Mouse (Mus musculus): Measurements from ENCODE around the gene Lsm6. TPM values are rescaled to one million over a fixed set of nuclear protein-coding genes. Genes with fewer than 3 reads are reported as not detected.
A peak's percentile ranks its signal among the peaks of the same experiment; 100 is the strongest.

Gene Lsm6
- total and polyA plus RNA-seq, 3 experiments: 60.0 to 186 (median 67.7) TPM

- no peak for DNase-seq (ENCODE audit: extremely low read depth)
- H3K4me2 ChIP-seq (ENCODE audit: insufficient read depth, low read depth, poor library complexity, severe bottlenecking): no peak overlapping the region
- H3K4me3 ChIP-seq (replicated peaks in 1 of 3; ENCODE audit: low read depth in 2 of 3, low read length in 2 of 3, poor library complexity in 1 of 3): no peak overlapping the region
- no peaks in the 10 kb centered on the region for H3K9me3 ChIP-seq (replicated peaks; ENCODE audit: low read length)
- peaks cover 44 to 93% of the 10 kb centered on the region in 2 experiments for H3K36me3 ChIP-seq (replicated peaks in 1 of 2; ENCODE audit: control insufficient read depth in 1 of 2, insufficient read depth in 1 of 2, low read length in 1 of 2)
- no peak for TF ChIP-seq RCOR1 (conservative IDR thresholded peaks at IDR 0.05; ENCODE audit: low read depth, low read length)
- no peak for TF ChIP-seq PAX5 (IDR thresholded peaks at IDR 0.05; ENCODE audit: low read length)
- TF ChIP-seq SIN3A (IDR thresholded peaks at IDR 0.05; ENCODE audit: low read length): no peak
- TF ChIP-seq E2F4 (IDR thresholded peaks at IDR 0.05; ENCODE audit: insufficient replicate concordance, low read depth, low read length): no peak
- no peak for TF ChIP-seq MXI1 (IDR thresholded peaks at IDR 0.05; ENCODE audit: low read depth, low read length)
- TF ChIP-seq EP300 (IDR thresholded peaks at IDR 0.05; ENCODE audit: low read length): no peak
- peaks cover 5% of the 10 kb centered on the region; the same call in 1 of the 2 replicates for H3K79me2 ChIP-seq (replicated peaks; ENCODE audit: control insufficient read depth, extremely low read depth, insufficient read depth, poor library complexity, severe bottlenecking)
- H3K4me1 ChIP-seq (ENCODE audit: control insufficient read depth in 1 of 2, insufficient read depth in 2 of 2): peaks cover 0 to 14% of the 10 kb centered on the region in 2 experiments; a peak in 1 of 4 replicates
- no peaks in the 10 kb centered on the region for H3K27me3 ChIP-seq (replicated peaks)
- dilution Hi-C loops (cut with MboI; ENCODE audit: extremely low pct_ligation_motif_present, extremely low pct_unique_long_range_greater_than_20kb, low sequenced_read_pairs): no loop called here
- no peak overlapping the region for H3K27ac ChIP-seq (ENCODE audit: insufficient read depth, low read depth)
- no peak overlapping the region for H3K9ac ChIP-seq (ENCODE audit: insufficient read depth, low read depth)
- in situ Hi-C loops (cut with MboI; ENCODE audit: low pct_ligation_motif_present, low pct_unique_long_range_greater_than_20kb, low sequenced_read_pairs): no loop called here
Observed at GRCm38 (mm10) chr8:78812446-78812845, 8.5 kb downstream of the Lsm6 start.

- H3K9me3 ChIP-seq (replicated peaks; ENCODE audit: low read length): no peaks in the 10 kb centered on the region
- H3K9ac ChIP-seq (ENCODE audit: insufficient read depth, low read depth): no peak overlapping the region
- H3K27me3 ChIP-seq (replicated peaks): no peaks in the 10 kb centered on the region
- in situ Hi-C loops (cut with MboI; ENCODE audit: low pct_ligation_motif_present, low pct_unique_long_range_greater_than_20kb, low sequenced_read_pairs) (no loop called here), dilution Hi-C loops (cut with MboI; ENCODE audit: extremely low pct_ligation_motif_present, extremely low pct_unique_long_range_greater_than_20kb, low sequenced_read_pairs) (no loop called here)
- peaks cover 50 to 93% of the 10 kb centered on the region in 2 experiments for H3K36me3 ChIP-seq (replicated peaks in 1 of 2; ENCODE audit: control insufficient read depth in 1 of 2, insufficient read depth in 1 of 2, low read length in 1 of 2)
- peaks cover 5% of the 10 kb centered on the region; the same call in 1 of the 2 replicates for H3K79me2 ChIP-seq (replicated peaks; ENCODE audit: control insufficient read depth, extremely low read depth, insufficient read depth, poor library complexity, severe bottlenecking)
- no peak overlapping the region for H3K4me3 ChIP-seq (replicated peaks in 1 of 3; ENCODE audit: low read depth in 2 of 3, low read length in 2 of 3, poor library complexity in 1 of 3)
- TF ChIP-seq MAFK (IDR thresholded peaks at IDR 0.05; ENCODE audit: insufficient replicate concordance, low read length) (peak; percentile 99), CHD1 (IDR thresholded peaks at IDR 0.05; ENCODE audit: low read depth, low read length) (no peak), MYC (IDR thresholded peaks at IDR 0.05; ENCODE audit: low read depth, low read length) (no peak)
- H3K27ac ChIP-seq (ENCODE audit: insufficient read depth, low read depth): no peak overlapping the region
- no peak for DNase-seq (ENCODE audit: extremely low read depth)
- peaks cover 0 to 7% of the 10 kb centered on the region in 2 experiments; a peak in 1 of 4 replicates for H3K4me1 ChIP-seq (ENCODE audit: control insufficient read depth in 1 of 2, insufficient read depth in 2 of 2)
- no peak overlapping the region for H3K4me2 ChIP-seq (ENCODE audit: insufficient read depth, low read depth, poor library complexity, severe bottlenecking)
Observed at GRCm38 (mm10) chr8:78811748-78812147, 9.2 kb downstream of the Lsm6 start.

- H3K9me3 ChIP-seq (replicated peaks; ENCODE audit: low read length): no peaks in the 10 kb centered on the region
- no peak overlapping the region for H3K27ac ChIP-seq (ENCODE audit: insufficient read depth, low read depth)
- dilution Hi-C loops (cut with MboI; ENCODE audit: extremely low pct_ligation_motif_present, extremely low pct_unique_long_range_greater_than_20kb, low sequenced_read_pairs) (no loop called here), in situ Hi-C loops (cut with MboI; ENCODE audit: low pct_ligation_motif_present, low pct_unique_long_range_greater_than_20kb, low sequenced_read_pairs) (no loop called here)
- no peaks in the 10 kb centered on the region for H3K27me3 ChIP-seq (replicated peaks)
- TF ChIP-seq MYC (IDR thresholded peaks at IDR 0.05; ENCODE audit: low read depth, low read length) (no peak), POLR2A (IDR thresholded peaks at IDR 0.05; ENCODE audit: low read depth, low read length) (no peak), RAD21 (IDR thresholded peaks at IDR 0.05; ENCODE audit: low read depth, low read length) (no peak), SIN3A (IDR thresholded peaks at IDR 0.05; ENCODE audit: low read length) (no peak), MAFK (IDR thresholded peaks at IDR 0.05; ENCODE audit: insufficient replicate concordance, low read length) (no peak), CHD2 (IDR thresholded peaks at IDR 0.05; ENCODE audit: low read length) (no peak), ETS1 (conservative IDR thresholded peaks at IDR 0.05; ENCODE audit: low read depth, low read length) (no peak), HCFC1 (IDR thresholded peaks at IDR 0.05; ENCODE audit: low read depth, low read length) (no peak), CHD1 (IDR thresholded peaks at IDR 0.05; ENCODE audit: low read depth, low read length) (no peak), TBP (conservative IDR thresholded peaks at IDR 0.05; ENCODE audit: low read depth, low read length) (no peak), SMC3 (IDR thresholded peaks at IDR 0.05; ENCODE audit: low read depth, low read length) (no peak), ZKSCAN1 (IDR thresholded peaks at IDR 0.05; ENCODE audit: borderline replicate concordance, low read depth, low read length) (no peak), UBTF (IDR thresholded peaks at IDR 0.05; ENCODE audit: low read depth, low read length) (no peak), EP300 (IDR thresholded peaks at IDR 0.05; ENCODE audit: low read length) (no peak), NRF1 (IDR thresholded peaks at IDR 0.05; ENCODE audit: low read depth, low read length) (no peak), ELF1 (IDR thresholded peaks at IDR 0.05; ENCODE audit: low read depth, low read length) (no peak), POLR2AphosphoS2 (IDR thresholded peaks at IDR 0.05; ENCODE audit: low read depth, low read length) (no peak), ZMIZ1 (IDR thresholded peaks at IDR 0.05; ENCODE audit: low read depth, low read length) (no peak), JUND (conservative IDR thresholded peaks at IDR 0.05; ENCODE audit: low read depth, low read length) (no peak)
- no peak for DNase-seq (ENCODE audit: extremely low read depth)
- H3K4me1 ChIP-seq (ENCODE audit: control insufficient read depth in 1 of 2, insufficient read depth in 2 of 2): no peaks in the 10 kb centered on the region
- H3K79me2 ChIP-seq (replicated peaks; ENCODE audit: control insufficient read depth, extremely low read depth, insufficient read depth, poor library complexity, severe bottlenecking): peaks cover under 1% of the 10 kb centered on the region; the same call in 1 of the 2 replicates
- H3K4me3 ChIP-seq (replicated peaks in 1 of 3; ENCODE audit: low read depth in 2 of 3, low read length in 2 of 3, poor library complexity in 1 of 3): no peak overlapping the region
- H3K36me3 ChIP-seq (replicated peaks in 1 of 2; ENCODE audit: control insufficient read depth in 1 of 2, insufficient read depth in 1 of 2, low read length in 1 of 2): peaks cover 63 to 93% of the 10 kb centered on the region in 2 experiments
- H3K9ac ChIP-seq (ENCODE audit: insufficient read depth, low read depth): no peak overlapping the region
- H3K4me2 ChIP-seq (ENCODE audit: insufficient read depth, low read depth, poor library complexity, severe bottlenecking): no peak overlapping the region
Observed at GRCm38 (mm10) chr8:78810207-78810675, 10.7 kb downstream of the Lsm6 start.
